Mouse (Mus musculus) kidney, postnatal 25 days (tissue): ENCODE data around the gene Gm48552.

Source experiments
- DNase-seq, 2 experiments: peaks; one replicate each; pipeline ENCODE4 v3.0.0; 2021; ENCODE audit warnings: mixed read lengths in 2 of 2

Gene Gm48552

GRCm38 (mm10) chr10:81407539-81408423 is 19.0 kb downstream of the Gm48552 start:
- peak; percentile 86 to 95 for DNase-seq

GRCm38 (mm10) chr10:81408424-81408729 is 19.6 kb downstream of the Gm48552 start:
- peak in 1 of 2 experiments; percentile 65 for DNase-seq

GRCm38 (mm10) chr10:81408871-81409291 is 20.1 kb downstream of the Gm48552 start:
- peak; percentile 96 for DNase-seq

GRCm38 (mm10) chr10:81409330-81409729 is 20.5 kb downstream of the Gm48552 start:
- DNase-seq: no peak

GRCm38 (mm10) chr10:81410350-81410749 is 21.5 kb downstream of the Gm48552 start:
- peak; percentile 50 to 83 for DNase-seq

- peak; percentile 61 to 83 for DNase-seq
Measured at GRCm38 (mm10) chr10:81410981-81411380, 22.2 kb downstream of the Gm48552 start.

GRCm38 (mm10) chr10:81411471-81412400 is 22.9 kb downstream of the Gm48552 start:
- peak; percentile 87 to 95 for DNase-seq

- no peak for DNase-seq
Measured at GRCm38 (mm10) chr10:81412586-81413309, 23.9 kb downstream of the Gm48552 start.

GRCm38 (mm10) chr10:81413310-81414261 is 24.8 kb downstream of the Gm48552 start:
- peak; percentile 93 to 97 for DNase-seq

- peak; percentile 75 to 92 for DNase-seq
Measured at GRCm38 (mm10) chr10:81414682-81415081, 25.9 kb downstream of the Gm48552 start.

- no peak for DNase-seq
Measured at GRCm38 (mm10) chr10:81415146-81415545, 26.3 kb downstream of the Gm48552 start.

- peak in 1 of 2 experiments; percentile 79 for DNase-seq
Measured at GRCm38 (mm10) chr10:81415549-81416310, 26.9 kb downstream of the Gm48552 start.

GRCm38 (mm10) chr10:81416581-81417226 is 27.9 kb downstream of the Gm48552 start:
- DNase-seq: peak; percentile 85 to 96

GRCm38 (mm10) chr10:81417227-81418215 is 28.7 kb downstream of the Gm48552 start:
- DNase-seq: peak in 1 of 2 experiments; percentile 44

- peak in 1 of 2 experiments; percentile 60 for DNase-seq
Measured at GRCm38 (mm10) chr10:81418216-81419070, 29.6 kb downstream of the Gm48552 start.

- peak in 1 of 2 experiments; percentile 36 for DNase-seq
Measured at GRCm38 (mm10) chr10:81419111-81419928, 30.5 kb downstream of the Gm48552 start.
